Mouse (Mus musculus): ENCODE measurements around the gene Chd2. TPM values are rescaled to one million over a fixed set of nuclear protein-coding genes. Genes with fewer than 3 reads are reported as not detected.

Chd2 gene
- polyA plus RNA-seq, 1 experiment = 48.6 TPM

- TF ChIP-seq CTCF (IDR thresholded peaks at IDR 0.05; ENCODE audit: extremely low read depth, insufficient read depth, insufficient read length, insufficient replicate concordance) (no peak), POLR2A (IDR thresholded peaks at IDR 0.05; ENCODE audit: low read depth, low read length) (no peak)
- H3K4me3 ChIP-seq (ENCODE audit: extremely low read depth, insufficient read depth, insufficient read length) = no peak overlapping the region
- no peaks in the 10 kb centered on the region for H3K27me3 ChIP-seq (ENCODE audit: control insufficient read depth, insufficient read depth, low read length)
- no peak overlapping the region for H3K27ac ChIP-seq (ENCODE audit: insufficient read depth, low read length)
- no peaks in the 10 kb centered on the region for H3K4me1 ChIP-seq (ENCODE audit: control insufficient read depth, insufficient read depth, insufficient read length)
- DNase-seq (ENCODE audit: low read depth in 1 of 2, low spot score in 2 of 2) = no peak
- 80% methylated on average over 7 of the region's 7 CpGs for WGBS
- no peaks in the 10 kb centered on the region for H3K36me3 ChIP-seq (ENCODE audit: control insufficient read depth, insufficient read depth, low read length)
Observed at GRCm38 (mm10) chr7:73382843-73383242, 158.8 kb downstream of the Chd2 start.

GRCm38 (mm10) chr7:73378034-73378433 is 163.6 kb downstream of the Chd2 start:
- H3K27ac ChIP-seq (ENCODE audit: insufficient read depth, low read length) = no peak overlapping the region
- H3K4me1 ChIP-seq (ENCODE audit: control insufficient read depth, insufficient read depth, insufficient read length) = peaks cover 5% of the 10 kb centered on the region; the same call in 1 of the 2 replicates
- WGBS = 75% methylated on average over 6 of the region's 6 CpGs
- no peak for DNase-seq (ENCODE audit: low read depth in 1 of 2, low spot score in 2 of 2)
- H3K36me3 ChIP-seq (ENCODE audit: control insufficient read depth, insufficient read depth, low read length) = no peaks in the 10 kb centered on the region
- H3K27me3 ChIP-seq (ENCODE audit: control insufficient read depth, insufficient read depth, low read length) = peaks cover 13% of the 10 kb centered on the region; the same call in 1 of the 2 replicates
- TF ChIP-seq CTCF (IDR thresholded peaks at IDR 0.05; ENCODE audit: extremely low read depth, insufficient read depth, insufficient read length, insufficient replicate concordance) = no peak
- TF ChIP-seq POLR2A (IDR thresholded peaks at IDR 0.05; ENCODE audit: low read depth, low read length) = no peak
- no peak overlapping the region for H3K4me3 ChIP-seq (ENCODE audit: extremely low read depth, insufficient read depth, insufficient read length)

- Histone ChIP-seq H3K27ac (ENCODE audit: insufficient read depth, low read length) (no peak overlapping the region), H3K4me3 (ENCODE audit: extremely low read depth, insufficient read depth, insufficient read length) (no peak overlapping the region), H3K27me3 (ENCODE audit: control insufficient read depth, insufficient read depth, low read length) (peaks cover 15% of the 10 kb centered on the region), H3K36me3 (ENCODE audit: control insufficient read depth, insufficient read depth, low read length) (no peaks in the 10 kb centered on the region), H3K4me1 (ENCODE audit: control insufficient read depth, insufficient read depth, insufficient read length) (peaks cover 7% of the 10 kb centered on the region)
- 61% methylated on average over 12 of the region's 12 CpGs for WGBS
- TF ChIP-seq POLR2A (IDR thresholded peaks at IDR 0.05; ENCODE audit: low read depth, low read length) (no peak), CTCF (IDR thresholded peaks at IDR 0.05; ENCODE audit: extremely low read depth, insufficient read depth, insufficient read length, insufficient replicate concordance) (no peak)
- no peak for DNase-seq (ENCODE audit: low read depth in 1 of 2, low spot score in 2 of 2)
Observed at GRCm38 (mm10) chr7:73377307-73377706, 164.3 kb downstream of the Chd2 start.

Other genes with a start within 250 kb of the Chd2 start
- gene Rgma, start 166.3 kb downstream of the Chd2 start, polyA plus RNA-seq (2012; rRNA removed) = 4.7 and 4.8 TPM in 2 replicates
- 6.8 and 9.8 TPM in 2 replicates for gene Fam174b, start 198.5 kb upstream of the Chd2 start, polyA plus RNA-seq (2012; rRNA removed)